Mouse (Mus musculus): Measurements from ENCODE around the gene Morc1. TPM values are rescaled to one million over a fixed set of nuclear protein-coding genes. Genes with fewer than 3 reads are reported as not detected.
A peak's percentile ranks its signal among the peaks of the same experiment; 100 is the strongest.

Gene Morc1
- total RNA-seq, 2 experiments from 2014 or later = not detected

DNA sequence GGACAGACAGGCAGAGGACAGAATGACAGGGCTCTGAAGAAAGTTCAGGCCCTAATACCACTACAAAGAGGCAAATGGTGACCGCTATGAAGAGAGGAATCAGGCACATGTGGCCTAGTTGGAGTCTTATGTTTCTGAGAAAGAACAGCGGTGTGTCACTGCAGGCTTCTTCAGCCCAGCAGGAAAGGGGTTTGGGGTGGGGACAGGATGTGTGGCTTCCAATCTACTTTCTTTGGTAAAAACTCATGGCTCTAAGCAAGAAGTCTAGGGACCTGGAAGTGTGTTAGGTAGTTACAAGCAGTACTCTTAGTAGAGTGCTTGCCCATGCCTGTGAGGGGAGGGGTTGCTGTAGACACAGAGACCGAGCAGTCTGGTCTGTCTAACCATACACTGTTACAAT lies 196.3 kb downstream of the Morc1 start:
- DNase-seq = no peak

DNA sequence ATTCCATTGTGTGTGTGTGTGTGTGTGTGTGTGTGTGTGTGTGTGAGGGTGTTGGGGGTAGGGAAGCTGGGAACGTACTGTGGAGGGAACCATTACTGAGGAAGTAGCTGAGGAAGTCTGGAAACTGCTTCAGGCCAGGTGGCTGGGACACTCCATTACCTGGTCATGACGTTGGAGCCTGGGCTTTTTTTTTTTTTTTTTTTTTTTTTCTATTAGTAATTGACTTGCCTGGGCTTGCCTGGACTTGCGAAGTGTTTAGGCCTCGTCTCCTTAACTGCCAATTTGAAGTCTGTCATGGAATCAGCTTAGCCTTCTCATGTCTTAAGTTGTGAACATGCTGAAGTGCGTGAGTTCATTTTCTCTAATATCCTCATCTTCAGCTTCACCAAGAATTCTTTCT lies 198.7 kb downstream of the Morc1 start:
- no peak for DNase-seq

DNA sequence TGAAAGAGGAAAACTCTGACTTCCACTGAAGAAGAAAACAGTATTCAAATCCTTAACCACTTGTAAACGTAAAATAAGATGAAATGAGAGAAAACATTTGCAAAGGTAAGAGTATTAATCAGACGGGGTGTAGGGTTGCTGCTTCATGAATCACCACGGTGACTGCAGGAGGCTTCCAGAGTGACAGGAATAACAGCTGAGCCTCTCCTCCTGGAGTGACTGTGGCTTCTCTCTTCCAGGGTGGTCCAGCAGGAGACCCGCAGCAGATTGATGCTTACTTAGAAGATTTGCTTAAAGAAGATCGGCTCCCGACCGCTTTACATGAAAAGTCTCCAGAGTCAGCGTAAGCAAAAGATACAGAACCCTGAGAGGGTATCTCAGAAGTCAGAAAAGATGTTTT lies 199.4 kb downstream of the Morc1 start:
- no peak for DNase-seq

DNA sequence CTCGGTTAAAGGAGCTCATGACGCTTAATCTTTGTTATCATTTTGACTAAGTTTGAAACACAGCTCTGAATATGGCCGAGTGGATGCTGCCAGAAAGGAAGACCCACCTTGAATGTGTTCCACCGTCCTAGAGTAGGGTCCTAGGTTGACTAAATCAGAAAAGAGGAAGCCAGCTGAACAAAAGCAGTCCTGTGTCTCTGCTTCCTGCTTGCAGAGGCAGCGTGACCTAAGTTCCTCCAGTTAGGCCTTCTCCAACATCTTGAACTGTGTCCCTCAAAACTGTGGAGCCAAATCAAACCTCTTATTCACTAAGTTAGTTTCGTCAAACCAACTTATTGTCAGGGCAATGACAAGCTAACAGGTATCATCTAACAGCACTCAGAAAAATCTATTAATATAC lies 201.3 kb downstream of the Morc1 start:
- no peak for DNase-seq

DNA sequence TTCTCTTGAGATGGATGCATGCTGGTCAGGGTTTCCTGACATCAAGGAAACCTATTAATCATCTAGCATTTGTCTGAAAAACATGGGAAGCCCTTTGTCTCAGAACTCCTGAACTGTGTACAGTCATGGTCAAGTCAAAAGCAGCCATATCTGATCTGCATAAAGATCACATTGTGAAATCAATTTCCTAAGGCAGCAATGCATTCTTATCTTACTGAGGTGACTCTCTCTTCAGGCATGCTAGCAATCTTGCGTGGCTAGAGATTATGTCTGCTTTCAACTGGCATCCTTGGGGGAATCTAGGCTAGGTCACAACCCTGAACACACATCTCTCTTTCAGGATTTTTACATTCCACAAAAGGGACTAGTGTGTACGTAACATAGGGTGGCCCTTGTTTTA lies 215.2 kb downstream of the Morc1 start:
- no peak for DNase-seq

DNA sequence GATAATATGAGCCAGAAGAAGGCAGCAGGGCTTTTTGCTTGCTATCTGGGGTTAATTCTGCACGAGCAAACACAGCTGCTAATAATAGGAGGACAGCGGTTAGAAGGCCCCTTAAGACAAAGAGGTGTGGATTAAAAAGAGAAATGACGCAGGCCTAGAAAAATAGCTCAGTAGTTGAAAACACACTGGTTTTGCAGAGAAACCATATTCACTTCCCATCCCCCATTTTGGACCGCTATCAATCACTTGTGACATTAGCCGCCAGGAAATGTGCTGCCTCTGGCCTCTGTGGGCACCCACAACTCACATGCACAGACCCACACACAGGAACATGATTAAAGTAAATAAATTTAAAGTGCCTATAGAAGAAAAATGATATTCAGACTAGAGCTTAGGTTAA lies 240.7 kb downstream of the Morc1 start:
- DNase-seq = no peak

DNA sequence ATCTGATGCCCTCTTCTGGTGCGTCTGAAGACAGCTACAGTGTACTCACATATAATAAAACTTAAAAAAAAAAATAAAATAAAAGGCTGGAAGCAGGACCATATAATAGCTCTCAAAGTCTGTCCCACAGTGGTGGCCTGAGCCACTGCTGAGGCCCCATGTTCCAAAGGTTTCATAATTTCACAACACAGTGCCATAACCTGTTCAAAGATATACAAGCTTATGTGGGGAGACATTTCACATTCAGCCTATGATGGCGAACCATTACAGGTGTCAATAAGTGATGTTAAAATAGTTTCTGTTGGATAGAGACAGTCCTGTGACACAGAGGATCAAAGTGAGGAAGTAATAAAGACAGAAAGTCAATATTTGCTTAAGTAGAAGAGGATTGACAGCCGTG lies 241.6 kb downstream of the Morc1 start:
- DNase-seq = no peak

DNA sequence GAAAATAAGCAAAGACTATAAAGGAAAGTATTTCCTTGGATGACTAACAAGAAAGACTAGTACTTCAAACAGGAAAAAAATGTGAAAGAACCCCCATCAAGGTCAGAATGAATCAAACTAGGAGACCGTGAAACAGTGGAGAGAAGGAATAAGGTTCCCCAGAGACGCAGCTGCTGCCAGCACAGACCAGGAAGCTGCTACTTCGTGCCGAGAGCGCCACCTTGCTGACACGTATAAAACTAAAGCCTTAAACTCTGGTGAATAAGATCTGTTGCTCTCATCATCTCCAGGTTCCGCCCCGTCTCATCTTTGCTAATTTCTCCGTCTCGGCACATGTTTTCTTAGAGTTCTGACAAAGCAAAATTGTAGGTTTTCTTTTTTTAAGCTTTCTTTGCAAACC lies 244.6 kb downstream of the Morc1 start:
- peak; percentile 67 for DNase-seq

DNA sequence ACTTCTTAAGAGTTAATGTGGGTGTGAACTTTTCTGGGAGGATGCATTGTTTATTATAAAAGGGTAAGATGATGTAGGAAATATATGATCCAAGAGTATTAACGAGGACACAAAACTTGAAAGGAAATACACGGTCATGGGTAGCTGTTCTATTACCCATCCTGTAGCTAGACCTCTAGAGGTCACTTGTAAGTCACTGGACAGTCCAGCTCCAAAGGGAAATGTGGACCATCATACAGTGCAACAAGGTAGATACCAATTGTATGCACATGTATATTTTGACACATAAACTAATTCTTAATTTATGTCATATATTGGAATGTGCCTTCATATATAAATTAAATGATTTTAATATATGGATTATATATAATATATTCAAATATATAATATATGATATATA lies 245.2 kb downstream of the Morc1 start:
- no peak for DNase-seq

DNA sequence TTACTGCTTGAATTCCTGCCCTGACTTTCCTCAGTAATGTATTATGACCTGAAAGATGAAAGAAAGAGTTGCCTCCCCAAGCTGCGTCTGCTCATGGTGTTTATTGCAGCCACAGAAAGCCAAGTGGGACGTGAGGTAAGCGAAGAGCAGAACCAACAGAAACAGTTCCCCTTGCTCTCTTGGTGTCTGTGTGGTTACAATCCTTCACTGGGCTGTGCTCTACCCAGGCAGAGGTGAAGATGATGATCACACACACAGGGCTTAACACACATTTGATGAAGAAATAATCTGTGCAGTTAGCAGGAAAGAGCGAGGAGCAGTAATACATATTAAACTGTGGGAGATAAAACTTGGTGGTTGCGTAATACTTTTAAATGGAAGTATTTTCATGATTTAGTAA lies 246.3 kb downstream of the Morc1 start:
- no peak for DNase-seq

DNA sequence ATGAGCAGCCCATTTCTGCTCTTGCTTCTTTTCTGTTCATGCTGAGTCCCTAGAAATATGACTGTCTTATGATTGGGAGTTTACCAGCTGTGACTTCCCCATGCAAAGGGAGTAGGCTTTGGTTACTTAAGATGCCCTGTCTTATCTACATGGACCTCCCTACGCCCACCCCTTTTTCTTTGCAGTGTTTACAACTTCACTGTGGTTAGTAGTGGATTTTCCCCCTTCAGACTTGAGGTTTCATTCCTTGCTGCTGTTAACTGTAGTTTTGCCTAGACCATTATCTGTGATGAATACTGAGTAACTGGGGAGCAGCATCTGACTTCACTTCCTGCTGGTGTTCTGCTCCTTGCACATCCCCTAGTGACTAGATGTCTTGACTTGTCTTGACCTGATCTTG lies 247.0 kb downstream of the Morc1 start:
- DNase-seq = no peak

Other genes starting within 250 kb of the Morc1 start
- not detected for gene Dppa4, start 147.5 kb upstream of the Morc1 start, total RNA-seq (2021)
- not detected for gene Dppa2, start 127.3 kb upstream of the Morc1 start, total RNA-seq (2021)
- not detected for gene Gm5485, start 18.8 kb upstream of the Morc1 start, total RNA-seq (2021)